Comparison of ENCODE assay signal across 8 mouse cellular contexts in the genomic region with DNA sequence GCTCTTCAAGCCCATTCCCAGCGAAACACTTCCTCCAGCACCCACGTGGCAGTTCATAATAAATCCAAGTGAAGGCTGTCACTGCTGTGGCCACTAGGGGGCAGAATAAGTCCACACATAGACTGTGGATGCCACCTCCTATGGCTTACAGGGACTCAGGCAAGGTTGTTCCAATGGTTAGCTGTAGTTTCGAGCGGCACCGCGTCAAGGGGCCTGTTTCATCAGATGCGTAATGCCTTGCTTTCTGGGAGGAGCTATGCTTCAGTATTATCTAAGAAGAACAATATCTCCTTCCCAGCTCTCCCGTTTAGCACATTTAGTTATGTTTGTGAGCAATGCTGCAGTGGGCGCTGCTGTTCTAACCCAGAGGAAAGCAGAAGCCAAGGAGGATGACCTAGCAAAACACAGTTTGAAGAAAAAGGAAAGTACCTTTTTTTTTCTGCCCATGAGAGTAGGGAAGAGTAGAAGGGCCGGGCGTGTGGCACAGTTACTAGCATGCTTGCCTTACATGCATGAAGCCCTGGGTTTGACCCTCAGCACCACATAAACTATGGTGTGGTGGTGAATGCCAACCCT. TPM values are rescaled to one million over a fixed set of nuclear protein-coding genes. Genes with fewer than 3 reads are reported as not detected.
A peak's percentile ranks its signal among the peaks of the same experiment; 100 is the strongest.
DNase-seq lines count a peak whose midpoint lies in the region; ATAC-seq lines count a peak whose summit lies in the region.

No protein-coding gene starts in this region.

- no peak overlapping the region for H3K27ac ChIP-seq in hindbrain, embryonic 14.5 days

- H3K27me3 ChIP-seq in hindbrain, embryonic 14.5 days (ENCODE audit: control insufficient read depth, insufficient read depth, low read length), result no peaks in the 10 kb centered on the region

- no peaks in the 10 kb centered on the region for H3K36me3 ChIP-seq in hindbrain, embryonic 14.5 days (replicated peaks; ENCODE audit: control insufficient read depth, insufficient read depth)

- H3K4me2 ChIP-seq in hindbrain, embryonic 14.5 days (replicated peaks), result peak overlapping the region; percentile 36

- peak; percentile 92 for DNase-seq in R1 (ENCODE audit: low read depth, low spot score)
- peak; percentile 87 to 90 for DNase-seq in cerebellum, postnatal 25 days
- DNase-seq in frontal cortex, postnatal 25 days (ENCODE audit: low spot score in 2 of 2), result peak; percentile 90 to 91
- DNase-seq in hindbrain, embryonic 14.5 days (ENCODE audit: low spot score), result peak; percentile 96
- peak; percentile 88 to 90 for DNase-seq in layer of hippocampus, postnatal 36 days
- peak; percentile 98 for DNase-seq in lung, postnatal 36 days
- DNase-seq in retina, postnatal 1 day, result peak; percentile 96
- peak; percentile 75 to 89 for DNase-seq in urinary bladder, adult 18-20 months (ENCODE audit: low spot score in 2 of 2)

- 0 out of 2 replicates have a peak overlapping the region, but pooled peaks have one; percentile 6 for H3K4me3 ChIP-seq in hindbrain, embryonic 14.5 days (replicated peaks; ENCODE audit: low read length)

- ATAC-seq in hindbrain, embryonic 14.5 days (ENCODE audit: low FRiP score), result peak; percentile 96

- H3K4me1 ChIP-seq in hindbrain, embryonic 14.5 days (replicated peaks; ENCODE audit: control insufficient read depth, insufficient read depth, low read length), result no peaks in the 10 kb centered on the region

- peak overlapping the region; percentile 25; the same call in 1 of the 2 replicates for H3K9ac ChIP-seq in hindbrain, embryonic 14.5 days

- 16% methylated on average over 11 of the region's 11 CpGs for WGBS in hindbrain, embryonic 14.5 days

- no peaks in the 10 kb centered on the region for H3K9me3 ChIP-seq in hindbrain, embryonic 14.5 days (ENCODE audit: control insufficient read depth, low read length)

RNA-seq across cellular contexts. Expression of a gene that starts 36.4 kb away (rescaled TPM):
- 1.2 and 2.2 TPM in 2 replicates for polyA plus RNA-seq in hindbrain, embryonic 14.5 days (2014; fragmentation: Nextera tagmentation; extraction: Ambion mirVana)
- total RNA-seq in layer of hippocampus, postnatal 36 days (2021), result 1 to 10 TPM; 2.5 to 2.6 TPM

RNA-seq across cellular contexts. Expression of a gene that starts 37.1 kb away (rescaled TPM):
- 3.5 and 4.9 TPM in 2 replicates for polyA plus RNA-seq in hindbrain, embryonic 14.5 days (2014; fragmentation: Nextera tagmentation; extraction: Ambion mirVana)
- total RNA-seq in layer of hippocampus, postnatal 36 days (2021), result 1 to 10 TPM; 4.1 to 5.4 TPM

RNA-seq across cellular contexts. Expression of a gene that starts 50.1 kb away (rescaled TPM):
- polyA plus RNA-seq in hindbrain, embryonic 14.5 days (2014; fragmentation: Nextera tagmentation; extraction: Ambion mirVana), result 0.16 TPM in 1 of 2 replicates, not detected in the other
- total RNA-seq in layer of hippocampus, postnatal 36 days (2021), result not detected

RNA-seq across cellular contexts. Expression of a gene that starts 57.3 kb away (rescaled TPM):
- polyA plus RNA-seq in hindbrain, embryonic 14.5 days (2014; fragmentation: Nextera tagmentation; extraction: Ambion mirVana), result 14.0 and 14.4 TPM in 2 replicates
- 10 to 100 TPM; 41.0 to 41.2 TPM for total RNA-seq in layer of hippocampus, postnatal 36 days (2021)

RNA-seq across cellular contexts. Expression of a gene that starts 57.5 kb away (rescaled TPM):
- polyA plus RNA-seq in hindbrain, embryonic 14.5 days (2014; fragmentation: Nextera tagmentation; extraction: Ambion mirVana), result 109 and 111 TPM in 2 replicates
- 100 to 1,000 TPM; 121 to 142 TPM for total RNA-seq in layer of hippocampus, postnatal 36 days (2021)
